Mouse (Mus musculus) forebrain, embryonic 14.5 days (tissue): ENCODE measurements at regions not wholly inside any gene's neighbourhood (a gene's known extent, or its start where the extent isn't known, plus 50 kb on each side); places are given as distances from the start of the nearest gene placed in this dataset.

Experiments used
- ATAC-seq: fragments of 200-750 bp; cut with Nextera tagmentation; 2 replicates; pipeline ENCODE4 v1.8.0; 2017; ENCODE audit warnings: mild to moderate bottlenecking, moderate library complexity
- DNase-seq: peaks from one replicate; pipeline ENCODE4 v3.0.0-alpha.2; 2015; ENCODE audit warnings: low spot score
- H3K27ac ChIP-seq: fragments of 300-500 bp; sonication (generic); 2 replicates; pipeline ENCODE4 v1.5.1; 2014; ENCODE audit warnings: low read depth, mild to moderate bottlenecking, control low read depth, low read length, moderate library complexity
- H3K27me3 ChIP-seq: fragments of 300-500 bp; sonication (generic); replicated peaks from 2 replicates; pipeline ENCODE4 v1.6.1; 2014; ENCODE audit warnings: low read length, control low read depth, mixed read lengths; ENCODE audit not compliant: control insufficient read depth, insufficient read depth
- H3K36me3 ChIP-seq: fragments of 300-500 bp; sonication (generic); 2 replicates; pipeline ENCODE4 v1.6.1; 2014; ENCODE audit warnings: low read length, control low read depth; ENCODE audit not compliant: control insufficient read depth, insufficient read depth
- H3K4me1 ChIP-seq: fragments of 300-500 bp; sonication (generic); 2 replicates; pipeline ENCODE4 v1.6.1; 2014; ENCODE audit warnings: antibody characterized with exemption, low read length, control low read depth; ENCODE audit not compliant: control insufficient read depth, insufficient read depth
- H3K4me2 ChIP-seq: fragments of 300-500 bp; sonication (generic); 2 replicates; pipeline ENCODE4 v1.6.1; 2014; ENCODE audit warnings: mild to moderate bottlenecking, control low read depth, low read length
- H3K4me3 ChIP-seq: fragments of 300-500 bp; sonication (generic); 2 replicates; pipeline ENCODE4 v1.5.1; 2014; ENCODE audit warnings: low read depth, low read length, control low read depth
- H3K9ac ChIP-seq: fragments of 300-500 bp; sonication (generic); 2 replicates; pipeline ENCODE4 v1.6.1; 2014; ENCODE audit warnings: mild to moderate bottlenecking, low read length, control low read depth, moderate library complexity
- H3K9me3 ChIP-seq: fragments of 300-500 bp; sonication (generic); replicated peaks from 2 replicates; pipeline ENCODE4 v1.6.1; 2016; ENCODE audit warnings: low read length, control low read depth, mixed read lengths; ENCODE audit not compliant: control insufficient read depth
- WGBS: fragments of 180-500 bp; shearing (Covaris S2); extraction: QIAGEN DNeasy Blood & Tissue Kit; methylation state at CpG from one replicate; pipeline ENCODE4 v1.1.7; 2014; 5-methylcytosine and 5-hydroxymethylcytosine counted together

- no peaks in the 10 kb centered on the region for H3K9me3 ChIP-seq
- no peaks in the 10 kb centered on the region for H3K4me1 ChIP-seq
- DNase-seq (peak; percentile 73), ATAC-seq (peak; percentile 86)
- WGBS: 74% methylated on average over 8 of the region's 9 CpGs
- H3K36me3 ChIP-seq: no peaks in the 10 kb centered on the region
- H3K27ac ChIP-seq: no peak overlapping the region
- no peak overlapping the region for H3K4me3 ChIP-seq
- no peak overlapping the region for H3K4me2 ChIP-seq
- H3K9ac ChIP-seq: no peak overlapping the region
- no peaks in the 10 kb centered on the region for H3K27me3 ChIP-seq
These were observed 307.0 kb downstream of the Pcdh17 start for GRCm38 (mm10) chr14:84750195-84750867.

GRCm38 (mm10) chr14:84757592-84757991 lies 314.2 kb downstream of the Pcdh17 start:
- Histone ChIP-seq H3K27ac (no peak overlapping the region), H3K36me3 (no peaks in the 10 kb centered on the region), H3K4me2 (no peak overlapping the region), H3K4me1 (no peaks in the 10 kb centered on the region), H3K9me3 (no peaks in the 10 kb centered on the region), H3K27me3 (no peaks in the 10 kb centered on the region), H3K4me3 (no peak overlapping the region), H3K9ac (no peak overlapping the region)
- DNase-seq (no peak), ATAC-seq (no peak)
- WGBS: 96% methylated on average over 11 of the region's 11 CpGs

DNA sequence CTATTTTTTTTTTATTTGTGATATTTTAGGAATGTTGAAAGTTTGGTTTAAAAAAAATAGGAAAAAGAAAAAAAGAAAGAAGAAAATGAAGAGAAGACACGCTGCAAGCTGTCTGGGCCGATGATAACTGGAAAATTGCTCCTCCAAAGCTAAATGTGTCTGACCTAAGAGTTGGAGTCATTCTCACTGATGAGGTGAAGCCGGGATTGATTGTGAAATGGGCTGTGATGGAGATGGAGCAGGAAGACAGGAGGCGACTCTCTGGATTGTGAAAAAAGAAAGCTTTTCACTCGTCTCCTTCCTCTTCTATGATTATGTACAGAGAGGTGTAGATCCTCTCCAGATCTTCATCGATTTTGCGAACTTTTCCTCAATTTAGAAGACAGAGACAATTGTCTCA lies 349.8 kb downstream of the Pcdh17 start:
- Histone ChIP-seq H3K36me3 (no peaks in the 10 kb centered on the region), H3K27me3 (no peaks in the 10 kb centered on the region), H3K4me3 (no peak overlapping the region), H3K4me2 (no peak overlapping the region), H3K9me3 (no peaks in the 10 kb centered on the region), H3K4me1 (no peaks in the 10 kb centered on the region), H3K27ac (no peak overlapping the region), H3K9ac (no peak overlapping the region)
- ATAC-seq (no peak), DNase-seq (no peak)
- WGBS: 90% methylated on average over 7 of the region's 7 CpGs

GRCm38 (mm10) chr14:84800925-84801324 lies 357.6 kb downstream of the Pcdh17 start:
- WGBS: 76% methylated on average over 1 of the region's 1 CpGs
- no peaks in the 10 kb centered on the region for H3K36me3 ChIP-seq
- no peak for ATAC-seq
- no peak for DNase-seq
- no peak overlapping the region for H3K27ac ChIP-seq
- no peak overlapping the region for H3K9ac ChIP-seq
- no peaks in the 10 kb centered on the region for H3K27me3 ChIP-seq
- no peak overlapping the region for H3K4me3 ChIP-seq
- no peak overlapping the region for H3K4me2 ChIP-seq
- no peaks in the 10 kb centered on the region for H3K9me3 ChIP-seq
- no peaks in the 10 kb centered on the region for H3K4me1 ChIP-seq

DNA sequence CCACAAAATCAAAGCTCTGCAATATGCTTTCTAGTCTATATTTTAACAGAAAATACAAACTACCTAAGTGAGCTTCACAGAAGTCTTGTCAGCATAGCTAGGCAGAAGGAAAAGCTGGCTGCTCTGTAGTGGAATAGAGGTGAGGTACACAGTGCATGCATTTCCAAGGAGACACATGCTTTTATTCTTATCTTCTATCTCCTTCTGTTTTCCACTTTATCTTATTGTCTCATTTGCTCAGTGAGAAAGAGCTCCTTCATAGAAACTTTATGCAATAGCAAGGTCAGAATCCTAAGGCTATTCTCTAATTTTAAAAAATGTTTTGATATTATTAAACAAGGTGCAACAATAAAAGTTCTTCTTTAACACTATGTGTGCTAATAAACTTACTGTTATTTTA lies 359.3 kb downstream of the Pcdh17 start:
- Histone ChIP-seq H3K36me3 (no peaks in the 10 kb centered on the region), H3K27me3 (no peaks in the 10 kb centered on the region), H3K27ac (no peak overlapping the region), H3K4me2 (no peak overlapping the region), H3K4me1 (no peaks in the 10 kb centered on the region), H3K4me3 (no peak overlapping the region), H3K9me3 (no peaks in the 10 kb centered on the region), H3K9ac (no peak overlapping the region)
- DNase-seq: no peak
- ATAC-seq: no peak
